ENCODE assay signal across 8 mouse cellular contexts in the genomic region with DNA sequence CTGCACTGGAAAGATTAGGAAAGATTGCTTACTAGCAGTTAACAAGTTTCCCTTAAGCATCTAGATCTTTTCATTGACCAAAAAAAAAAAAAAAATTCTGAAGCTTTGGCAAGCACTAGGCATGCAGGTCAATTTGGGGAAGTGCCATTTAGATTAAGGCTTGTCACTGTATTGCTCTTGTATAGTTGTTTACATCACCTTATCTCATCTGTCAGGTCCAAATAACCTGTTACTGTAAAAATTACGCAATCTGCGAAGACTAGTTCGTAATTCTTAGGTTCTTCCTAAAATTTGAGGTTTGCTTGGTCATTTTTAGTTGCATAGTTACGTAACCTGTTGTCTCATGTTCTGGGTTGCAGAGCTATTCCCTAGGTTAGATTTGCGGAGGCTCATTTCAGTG. TPM values are rescaled to one million over a fixed set of nuclear protein-coding genes. Genes with fewer than 3 reads are reported as not detected.
DNase-seq lines count a peak whose midpoint lies in the region; ATAC-seq and TF ChIP-seq lines count a peak whose summit lies in the region.
"Had no signal": no experiment of that assay in that cellular context is flagged by ENCODE, and none has a peak within 500 bp of the region (broad histone marks: within the 10 kb centered on the region; RNA-seq: fewer than 3 reads in every experiment).

No protein-coding gene starts in this region.

- H3K27me3 ChIP-seq in CH12.LX (replicated peaks), result no peaks in the 10 kb centered on the region
- no peaks in the 10 kb centered on the region for H3K27me3 ChIP-seq in forebrain, embryonic 13.5 days
- no peaks in the 10 kb centered on the region for H3K27me3 ChIP-seq in liver, embryonic 15.5 days
- no peaks in the 10 kb centered on the region for H3K27me3 ChIP-seq in intestine, embryonic 15.5 days (replicated peaks)

- WGBS in forebrain, embryonic 13.5 days, result 94% methylated on average over 5 of the region's 5 CpGs
- 43% methylated on average over 5 of the region's 5 CpGs for WGBS in liver, embryonic 15.5 days (ENCODE audit: insufficient replicate concordance)
- 90% methylated on average over 5 of the region's 5 CpGs for WGBS in intestine, embryonic 15.5 days

- no peak for TF ChIP-seq CTCF in CH12.LX (conservative IDR thresholded peaks at IDR 0.05 in 1 of 2, IDR thresholded peaks at IDR 0.05 in 1 of 2; ENCODE audit: low read depth in 2 of 2, low read length in 2 of 2)

- H3K36me3 ChIP-seq in CH12.LX (replicated peaks in 1 of 2; ENCODE audit: control insufficient read depth in 1 of 2, insufficient read depth in 1 of 2, low read length in 1 of 2), result peaks cover 10 to 30% of the 10 kb centered on the region in 2 experiments
- peaks cover 36% of the 10 kb centered on the region for H3K36me3 ChIP-seq in forebrain, embryonic 13.5 days (ENCODE audit: poor library complexity, severe bottlenecking)
- peaks cover 44% of the 10 kb centered on the region for H3K36me3 ChIP-seq in liver, embryonic 15.5 days (replicated peaks)
- peaks cover 3% of the 10 kb centered on the region; the same call in 1 of the 2 replicates for H3K36me3 ChIP-seq in intestine, embryonic 15.5 days

- peak overlapping the region; percentile 79 for H3K4me2 ChIP-seq in CH12.LX (ENCODE audit: insufficient read depth, low read depth, poor library complexity, severe bottlenecking)
- H3K4me2 ChIP-seq in forebrain, embryonic 13.5 days, result peak overlapping the region; percentile 65
- peak overlapping the region; percentile 69 for H3K4me2 ChIP-seq in liver, embryonic 15.5 days
- no peak overlapping the region for H3K4me2 ChIP-seq in intestine, embryonic 15.5 days (replicated peaks)

- peaks cover 2 to 27% of the 10 kb centered on the region in 2 experiments; a peak in 3 of 4 replicates for H3K4me1 ChIP-seq in CH12.LX (ENCODE audit: control insufficient read depth in 1 of 2, insufficient read depth in 2 of 2)
- peaks cover 23% of the 10 kb centered on the region for H3K4me1 ChIP-seq in forebrain, embryonic 13.5 days
- peaks cover 49% of the 10 kb centered on the region for H3K4me1 ChIP-seq in liver, embryonic 15.5 days (replicated peaks)
- peaks cover 4% of the 10 kb centered on the region; the same call in 1 of the 2 replicates for H3K4me1 ChIP-seq in intestine, embryonic 15.5 days (replicated peaks)

- no peaks in the 10 kb centered on the region for H3K9me3 ChIP-seq in CH12.LX (replicated peaks; ENCODE audit: low read length)
- H3K9me3 ChIP-seq in forebrain, embryonic 13.5 days (replicated peaks), result no peaks in the 10 kb centered on the region
- H3K9me3 ChIP-seq in liver, embryonic 15.5 days (replicated peaks), result no peaks in the 10 kb centered on the region
- no peaks in the 10 kb centered on the region for H3K9me3 ChIP-seq in intestine, embryonic 15.5 days

- peak; percentile 84 for DNase-seq in 416B (ENCODE audit: low read depth)
- DNase-seq in CH12.LX (ENCODE audit: extremely low read depth), result no peak
- no peak for DNase-seq in embryo, embryonic 9.5 days (ENCODE audit: extremely low spot score)

- dilution Hi-C loops in CH12.LX (cut with MboI; ENCODE audit: extremely low pct_ligation_motif_present, extremely low pct_unique_long_range_greater_than_20kb, low sequenced_read_pairs), result no loop called here

- TF ChIP-seq EP300 in CH12.LX (IDR thresholded peaks at IDR 0.05; ENCODE audit: low read length), result no peak

- in situ Hi-C loops in CH12.LX (cut with MboI; ENCODE audit: low pct_ligation_motif_present, low pct_unique_long_range_greater_than_20kb, low sequenced_read_pairs), result no loop called here

- no peak overlapping the region for H3K27ac ChIP-seq in CH12.LX (ENCODE audit: insufficient read depth, low read depth)
- no peak overlapping the region for H3K27ac ChIP-seq in forebrain, embryonic 13.5 days
- H3K27ac ChIP-seq in liver, embryonic 15.5 days (replicated peaks), result peak overlapping the region; percentile 94
- H3K27ac ChIP-seq in intestine, embryonic 15.5 days, result no peak overlapping the region

- no peak for ATAC-seq in forebrain, embryonic 13.5 days
- no peak for ATAC-seq in liver, embryonic 15.5 days (ENCODE audit: insufficient read depth)
- no peak for ATAC-seq in intestine, embryonic 15.5 days
- no peak for ATAC-seq in CD4-positive, CD25-positive, alpha-beta regulatory T cell, adult 4 months
- ATAC-seq: intestine, postnatal 0 days had no signal

- TF ChIP-seq RAD21 in CH12.LX (IDR thresholded peaks at IDR 0.05; ENCODE audit: low read depth, low read length), result no peak

- H3K9ac ChIP-seq in CH12.LX (ENCODE audit: insufficient read depth, low read depth), result peak overlapping the region; percentile 75; the same call in 1 of the 2 replicates
- peak overlapping the region; percentile 69 for H3K9ac ChIP-seq in forebrain, embryonic 13.5 days
- peak overlapping the region; percentile 93 for H3K9ac ChIP-seq in liver, embryonic 15.5 days
- H3K9ac ChIP-seq in intestine, embryonic 15.5 days, result no peak overlapping the region

- no peak overlapping the region for H3K4me3 ChIP-seq in CH12.LX (replicated peaks in 1 of 3; ENCODE audit: low read depth in 2 of 3, low read length in 2 of 3, poor library complexity in 1 of 3)
- peak overlapping the region; percentile 70 for H3K4me3 ChIP-seq in forebrain, embryonic 13.5 days
- peak overlapping the region; percentile 82 for H3K4me3 ChIP-seq in liver, embryonic 15.5 days (replicated peaks)
- H3K4me3 ChIP-seq in intestine, embryonic 15.5 days (replicated peaks), result no peak overlapping the region

- TF ChIP-seq POLR2A in CH12.LX (IDR thresholded peaks at IDR 0.05; ENCODE audit: low read depth, low read length), result no peak

- H3K79me2 ChIP-seq in CH12.LX (replicated peaks; ENCODE audit: control insufficient read depth, extremely low read depth, insufficient read depth, poor library complexity, severe bottlenecking), result no peaks in the 10 kb centered on the region; the same call in 1 of the 2 replicates

TF ChIP-seq in CH12.LX, 34 proteins besides CTCF, POLR2A, EP300 and RAD21:
- TF ChIP-seq PAX5 (IDR thresholded peaks at IDR 0.05; ENCODE audit: low read length) (no peak), MAFK (IDR thresholded peaks at IDR 0.05; ENCODE audit: insufficient replicate concordance, low read length) (no peak), ZKSCAN1 (IDR thresholded peaks at IDR 0.05; ENCODE audit: borderline replicate concordance, low read depth, low read length) (no peak), BHLHE40 (IDR thresholded peaks at IDR 0.05; ENCODE audit: low read depth, low read length) (no peak), ELF1 (IDR thresholded peaks at IDR 0.05; ENCODE audit: low read depth, low read length) (no peak), SIN3A (IDR thresholded peaks at IDR 0.05; ENCODE audit: low read length) (no peak), SMC3 (IDR thresholded peaks at IDR 0.05; ENCODE audit: low read depth, low read length) (no peak), JUN (IDR thresholded peaks at IDR 0.05; ENCODE audit: insufficient read depth, low read depth, low read length) (no peak), RCOR1 (conservative IDR thresholded peaks at IDR 0.05; ENCODE audit: low read depth, low read length) (no peak), CHD2 (IDR thresholded peaks at IDR 0.05; ENCODE audit: low read length) (no peak), MAZ (IDR thresholded peaks at IDR 0.05; ENCODE audit: low read depth, low read length) (no peak), ZNF384 (IDR thresholded peaks at IDR 0.05; ENCODE audit: low read depth, low read length) (no peak), ZMIZ1 (IDR thresholded peaks at IDR 0.05; ENCODE audit: low read depth, low read length) (no peak), UBTF (IDR thresholded peaks at IDR 0.05; ENCODE audit: low read depth, low read length) (no peak), ETS1 (conservative IDR thresholded peaks at IDR 0.05; ENCODE audit: low read depth, low read length) (no peak), TBP (conservative IDR thresholded peaks at IDR 0.05; ENCODE audit: low read depth, low read length) (no peak)

RNA-seq across cellular contexts. Expression of gene Dck, which starts 2.1 kb away (rescaled TPM):
- total RNA-seq in CH12.LX (2012; rRNA removed), result 13.7 and 15.4 TPM in 2 replicates
- total RNA-seq in CH12.LX (2014; rRNA removed), result 31.2 and 33.9 TPM in 2 replicates
- 20.9 and 25.5 TPM in 2 replicates for polyA plus RNA-seq in CH12.LX (2012; ENCODE audit: insufficient read length, low read depth)
- polyA plus RNA-seq in forebrain, embryonic 13.5 days (2015; fragmentation: Nextera tagmentation; extraction: Ambion mirVana), result 123 and 125 TPM in 2 replicates
- polyA plus RNA-seq in liver, embryonic 15.5 days (2015; fragmentation: Nextera tagmentation; extraction: Ambion mirVana), result 90.6 and 96.1 TPM in 2 replicates
- polyA plus RNA-seq in intestine, embryonic 15.5 days (2015; fragmentation: Nextera tagmentation; extraction: Ambion mirVana), result 38.0 and 44.2 TPM in 2 replicates
- polyA plus RNA-seq in CD4-positive, CD25-positive, alpha-beta regulatory T cell, adult 4 months (2017; shearing (Covaris generic)), result 10 to 100 TPM; 43.9 to 52.1 TPM

RNA-seq across cellular contexts. Expression of gene Mob1b, which starts 46.2 kb away (rescaled TPM):
- total RNA-seq in CH12.LX (2012; rRNA removed) (7.0 and 7.6 TPM in 2 replicates), CH12.LX (2014; rRNA removed) (11.9 and 13.0 TPM in 2 replicates)
- polyA plus RNA-seq in CH12.LX (2012; ENCODE audit: insufficient read length, low read depth), result 9.0 and 10.5 TPM in 2 replicates
- polyA plus RNA-seq in forebrain, embryonic 13.5 days (2015; fragmentation: Nextera tagmentation; extraction: Ambion mirVana), result 14.4 and 14.7 TPM in 2 replicates
- 9.1 and 9.4 TPM in 2 replicates for polyA plus RNA-seq in liver, embryonic 15.5 days (2015; fragmentation: Nextera tagmentation; extraction: Ambion mirVana)
- polyA plus RNA-seq in intestine, embryonic 15.5 days (2015; fragmentation: Nextera tagmentation; extraction: Ambion mirVana), result 9.6 and 11.4 TPM in 2 replicates
- 10 to 100 TPM; 10.2 to 10.7 TPM for polyA plus RNA-seq in CD4-positive, CD25-positive, alpha-beta regulatory T cell, adult 4 months (2017; shearing (Covaris generic))

Comparison
In these comparisons a context has a peak if more than half of its experiments do, and no peak if none do; other contexts are left out.
1. H3K4me3 ChIP-seq: peak in forebrain, embryonic 13.5 days (single experiment) and liver, embryonic 15.5 days (single experiment); none in CH12.LX (0 of 3) and intestine, embryonic 15.5 days (single experiment).